Mouse (Mus musculus) embryonic fibroblast, embryonic 13.5 days (primary cell): Measurements from ENCODE around the gene Tstd1.

Experiments
- CTCF ChIP-seq: IDR thresholded peaks from 2 replicates; pipeline ENCODE4 v1.5.1; 2011; ENCODE audit warnings: mild to moderate bottlenecking, control low read depth, low read length, moderate library complexity, borderline replicate concordance; ENCODE audit not compliant: insufficient read depth
- POLR2A ChIP-seq: IDR thresholded peaks from 2 replicates; pipeline ENCODE4 v1.6.1; 2011; ENCODE audit warnings: low read depth, mild to moderate bottlenecking, control low read depth, low read length, moderate library complexity

DNA sequence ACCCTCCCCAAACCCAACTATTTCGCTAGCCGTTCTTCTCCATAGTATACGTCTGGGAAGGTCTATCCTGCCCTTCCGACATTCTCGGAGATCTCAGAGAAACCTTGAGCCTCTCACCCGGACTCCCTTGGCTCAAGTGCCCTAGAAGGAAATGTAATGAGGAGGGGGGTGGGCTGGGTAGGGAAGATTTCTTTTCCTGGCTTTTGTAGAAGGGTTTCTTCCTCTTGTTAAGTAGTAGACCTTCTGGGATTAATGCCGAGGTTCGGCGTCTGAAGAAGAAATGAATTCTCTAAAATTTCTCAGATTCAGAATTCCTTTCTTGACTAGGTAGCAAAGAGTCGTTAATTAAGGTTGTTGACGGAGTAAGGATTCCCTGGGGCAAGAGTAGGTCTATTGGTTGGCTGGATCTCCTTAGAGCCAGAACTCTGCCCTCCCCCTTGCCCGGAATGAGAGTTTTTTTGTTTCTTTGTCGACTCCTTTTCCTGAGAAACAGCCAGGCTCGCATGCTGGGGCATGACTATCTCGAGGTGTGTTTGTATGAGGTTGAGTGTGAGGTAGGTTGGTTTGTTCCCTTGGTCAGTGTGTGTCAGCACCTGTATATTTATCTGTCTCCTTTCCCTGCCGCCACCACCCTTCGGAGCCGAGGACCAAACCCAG lies 19.5 kb downstream of the Tstd1 start:
- TF ChIP-seq CTCF (no peak), POLR2A (no peak)
